Mouse (Mus musculus) myocyte (in vitro differentiated cells): Measurements from ENCODE around the gene Gm6793. TPM values are rescaled to one million over a fixed set of nuclear protein-coding genes. Genes with fewer than 3 reads are reported as not detected.

Source experiments
- H3K27me3 ChIP-seq: one replicate; pipeline ENCODE4 v1.6.1; 2011; ENCODE audit not compliant: control insufficient read depth, insufficient read depth, insufficient read length
- H3K36me3 ChIP-seq: one replicate; pipeline ENCODE4 v1.6.1; 2011; ENCODE audit not compliant: control insufficient read depth, insufficient read depth
- H3K4me2 ChIP-seq: one replicate; pipeline ENCODE4 v1.6.1; 2011; ENCODE audit warnings: low read depth, control low read depth
- H3K4me3 ChIP-seq: one replicate; pipeline ENCODE4 v1.5.1; 2011; ENCODE audit warnings: mild to moderate bottlenecking, control low read depth, moderate library complexity
- H3K79me2 ChIP-seq: one replicate; pipeline ENCODE4 v1.6.1; 2011; ENCODE audit not compliant: control insufficient read depth, insufficient read depth
- H3ac ChIP-seq: one replicate; pipeline ENCODE4 v1.6.1; 2011; ENCODE audit not compliant: control insufficient read depth, insufficient read length
- CEBPB ChIP-seq: IDR thresholded peaks from 2 replicates; pipeline ENCODE4 v1.6.1; 2011; ENCODE audit warnings: mild to moderate bottlenecking, moderate library complexity; ENCODE audit not compliant: poor library complexity, insufficient read depth, severe bottlenecking
- E2F4 ChIP-seq: IDR thresholded peaks from one replicate; pipeline ENCODE4 v1.6.1; 2011; ENCODE audit warnings: mild to moderate bottlenecking, control low read depth, moderate library complexity; ENCODE audit not compliant: insufficient read depth
- MAX ChIP-seq: IDR thresholded peaks from one replicate; pipeline ENCODE4 v1.6.1; 2011; ENCODE audit warnings: low read depth, mild to moderate bottlenecking, control low read depth
- MYOD1 ChIP-seq, 3 experiments: IDR thresholded peaks; one replicate each; pipeline ENCODE4 v1.6.1; 2011; ENCODE audit warnings: control low read depth in 2 of 3, low read depth in 2 of 3, mild to moderate bottlenecking in 2 of 3, moderate library complexity in 1 of 3; ENCODE audit not compliant: insufficient read length in 2 of 3, control insufficient read depth in 1 of 3
- MYOG ChIP-seq, 3 experiments: IDR thresholded peaks; one replicate each; pipeline ENCODE4 v1.6.1; 2011; ENCODE audit warnings: control low read depth in 2 of 3, low read depth in 2 of 3, mild to moderate bottlenecking in 2 of 3; ENCODE audit not compliant: insufficient read length in 2 of 3, control insufficient read depth in 1 of 3, insufficient read depth in 1 of 3
- POLR2A ChIP-seq: IDR thresholded peaks from one replicate; pipeline ENCODE4 v1.6.1; 2011; ENCODE audit warnings: low read depth, mild to moderate bottlenecking, control low read depth, moderate library complexity; ENCODE audit not compliant: insufficient read length
- POLR2AphosphoS2 ChIP-seq: IDR thresholded peaks from one replicate; pipeline ENCODE4 v1.6.1; 2011; ENCODE audit warnings: low read depth, control low read depth; ENCODE audit not compliant: insufficient read length
- REST ChIP-seq: IDR thresholded peaks from one replicate; pipeline ENCODE4 v1.6.1; 2011; ENCODE audit warnings: mild to moderate bottlenecking, control low read depth, moderate library complexity; ENCODE audit not compliant: insufficient read depth, insufficient read length
- SRF ChIP-seq: IDR thresholded peaks from one replicate; pipeline ENCODE4 v1.6.1; 2011; ENCODE audit warnings: low read depth; ENCODE audit not compliant: control insufficient read depth, insufficient read length
- TCF12 ChIP-seq: IDR thresholded peaks from one replicate; pipeline ENCODE4 v1.6.1; 2011; ENCODE audit warnings: mild to moderate bottlenecking, control low read depth; ENCODE audit not compliant: poor library complexity, insufficient read depth, severe bottlenecking
- TCF3 ChIP-seq: IDR thresholded peaks from one replicate; pipeline ENCODE4 v1.6.1; 2011; ENCODE audit warnings: low read depth, control low read depth; ENCODE audit not compliant: insufficient read length
- USF1 ChIP-seq: IDR thresholded peaks from one replicate; pipeline ENCODE4 v1.6.1; 2011; ENCODE audit warnings: low read depth, mild to moderate bottlenecking, control low read depth, moderate library complexity
- polyA plus RNA-seq: library from polyadenylated mRNA; unstranded; fragments of >200 nt; fragmentation: generic; extraction: Trizol; gene quantifications from one replicate; pipeline ENCODE4 v1.2.1, GENCODE M21; 2012; ENCODE audit warnings: missing spikeins

Gm6793 gene
- polyA plus RNA-seq, 1 experiment = 0.23 TPM

GRCm38 (mm10) chr8:112009558-112009957 lies 5.3 kb downstream of the Gm6793 start:
- Histone ChIP-seq H3K79me2 (peaks cover 62% of the 10 kb centered on the region), H3K4me3 (peak overlapping the region; percentile 87)

GRCm38 (mm10) chr8:112007669-112008068 lies 7.2 kb downstream of the Gm6793 start:
- Histone ChIP-seq H3K4me2 (no peak overlapping the region), H3ac (no peak overlapping the region), H3K27me3 (no peaks in the 10 kb centered on the region), H3K4me3 (no peak overlapping the region), H3K79me2 (peaks cover 56% of the 10 kb centered on the region), H3K36me3 (peaks cover 2% of the 10 kb centered on the region)
- TF ChIP-seq TCF3 = no peak
- no peak for TF ChIP-seq REST
- TF ChIP-seq SRF = no peak
- TF ChIP-seq E2F4 = no peak
- TF ChIP-seq POLR2AphosphoS2 = no peak
- no peak for TF ChIP-seq POLR2A

More at GRCm38 (mm10) chr8:112009558-112009957, 5.3 kb downstream of the Gm6793 start:
- Histone ChIP-seq H3K27me3 (no peaks in the 10 kb centered on the region), H3K36me3 (no peaks in the 10 kb centered on the region), H3K4me2 (peak overlapping the region; percentile 82), H3ac (no peak overlapping the region)
- no peak for TF ChIP-seq E2F4

GRCm38 (mm10) chr8:112005601-112006000 lies 9.2 kb downstream of the Gm6793 start:
- H3K4me2 ChIP-seq = peak overlapping the region; percentile 53
- H3K36me3 ChIP-seq = peaks cover 23% of the 10 kb centered on the region
- no peaks in the 10 kb centered on the region for H3K27me3 ChIP-seq
- H3K4me3 ChIP-seq = no peak overlapping the region
- H3ac ChIP-seq = no peak overlapping the region
- H3K79me2 ChIP-seq = peaks cover 42% of the 10 kb centered on the region
- TF ChIP-seq TCF12 (no peak), E2F4 (no peak), MYOD1 (IDR thresholded peaks at IDR 0.05; ENCODE audit: control insufficient read depth in 1 of 3, insufficient read length in 2 of 3, low read depth in 2 of 3) (peak; percentile 37 to 74 (median 73)), MYOG (IDR thresholded peaks at IDR 0.05; ENCODE audit: control insufficient read depth in 1 of 3, insufficient read depth in 1 of 3, insufficient read length in 2 of 3, low read depth in 2 of 3) (peak in 2 of 3 experiments; percentile 80 to 89), POLR2A (peak; percentile 14)

GRCm38 (mm10) chr8:112004754-112005153 lies 10.1 kb downstream of the Gm6793 start:
- H3K79me2 ChIP-seq = peaks cover 34% of the 10 kb centered on the region
- peaks cover 32% of the 10 kb centered on the region for H3K36me3 ChIP-seq
- no peaks in the 10 kb centered on the region for H3K27me3 ChIP-seq
- TF ChIP-seq CEBPB (no peak), E2F4 (no peak), TCF3 (no peak), TCF12 (no peak), POLR2AphosphoS2 (no peak), USF1 (no peak), MYOD1 (IDR thresholded peaks at IDR 0.05; ENCODE audit: control insufficient read depth in 1 of 3, insufficient read length in 2 of 3, low read depth in 2 of 3) (no peak), POLR2A (no peak), SRF (no peak), MYOG (IDR thresholded peaks at IDR 0.05; ENCODE audit: control insufficient read depth in 1 of 3, insufficient read depth in 1 of 3, insufficient read length in 2 of 3, low read depth in 2 of 3) (no peak), MAX (no peak), REST (no peak)
- H3K4me3 ChIP-seq = no peak overlapping the region
- H3K4me2 ChIP-seq = peak overlapping the region; percentile 53
- no peak overlapping the region for H3ac ChIP-seq

GRCm38 (mm10) chr8:111992703-111993039 lies 22.2 kb downstream of the Gm6793 start:
- TF ChIP-seq E2F4 = no peak
- TF ChIP-seq USF1 = no peak
- no peak for TF ChIP-seq MYOG (IDR thresholded peaks at IDR 0.05; ENCODE audit: control insufficient read depth in 1 of 3, insufficient read depth in 1 of 3, insufficient read length in 2 of 3, low read depth in 2 of 3)
- TF ChIP-seq TCF3 = no peak
- no peak for TF ChIP-seq POLR2AphosphoS2
- TF ChIP-seq SRF = no peak
- TF ChIP-seq MYOD1 (IDR thresholded peaks at IDR 0.05; ENCODE audit: control insufficient read depth in 1 of 3, insufficient read length in 2 of 3, low read depth in 2 of 3) = no peak
- no peak for TF ChIP-seq TCF12
- no peak for TF ChIP-seq POLR2A
- TF ChIP-seq REST = no peak
- TF ChIP-seq CEBPB = no peak
- TF ChIP-seq MAX = no peak
- no peak overlapping the region for H3K4me2 ChIP-seq
- H3K36me3 ChIP-seq = peaks cover 14% of the 10 kb centered on the region

More at GRCm38 (mm10) chr8:111992703-111993039, 22.2 kb downstream of the Gm6793 start:
- H3K79me2 ChIP-seq = peaks cover 5% of the 10 kb centered on the region
- H3ac ChIP-seq = no peak overlapping the region
- peak overlapping the region; percentile 72 for H3K4me3 ChIP-seq
- H3K27me3 ChIP-seq = no peaks in the 10 kb centered on the region
